22 mouse cellular contexts compared by ENCODE assay signal in the genomic region with DNA sequence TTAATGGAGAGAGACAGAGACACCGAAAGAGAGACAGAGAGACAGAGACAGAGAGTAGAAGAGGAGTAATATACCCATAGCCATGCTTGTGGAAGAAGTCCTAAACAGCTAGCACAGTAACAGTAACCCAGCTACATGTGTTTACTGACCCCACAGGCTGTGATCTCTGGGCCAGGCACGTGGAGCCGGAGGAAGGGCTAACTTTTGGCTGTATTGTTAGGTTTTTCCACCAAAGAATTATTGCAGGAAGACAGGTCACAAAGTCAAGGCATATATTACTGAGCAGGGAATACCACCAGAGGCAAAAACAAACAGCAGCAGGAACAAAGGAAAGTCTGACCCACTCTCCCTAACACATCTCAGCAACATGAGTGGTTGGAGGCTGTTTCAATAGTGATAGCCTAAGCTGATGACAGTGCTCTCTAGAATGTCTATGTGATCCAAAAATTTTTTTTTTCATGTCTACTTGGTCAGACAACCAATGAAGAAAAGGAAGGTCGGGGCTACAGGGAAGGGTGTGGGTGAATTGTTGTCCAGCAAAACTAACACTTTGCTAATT.
DNase-seq lines count a peak whose midpoint lies in the region; ATAC-seq and TF ChIP-seq lines count a peak whose summit lies in the region.
"Had no signal": no experiment of that assay in that cellular context is flagged by ENCODE, and none has a peak within 500 bp of the region (broad histone marks: within the 10 kb centered on the region; RNA-seq: fewer than 3 reads in every experiment).

No protein-coding gene starts in this region.

- TF ChIP-seq CTCF in gastrocnemius, adult 2 months (IDR thresholded peaks at IDR 0.05), result no peak

- H3K27me3 ChIP-seq in midbrain, embryonic 11.5 days (ENCODE audit: control insufficient read depth, insufficient read depth, low read length), result no peaks in the 10 kb centered on the region
- H3K27me3 ChIP-seq in forebrain, embryonic 11.5 days (ENCODE audit: control insufficient read depth, insufficient read depth, low read length), result no peaks in the 10 kb centered on the region
- H3K27me3 ChIP-seq: embryonic facial prominence, embryonic 15.5 days; forebrain, embryonic 15.5 days; hindbrain, embryonic 12.5 days; limb, embryonic 13.5 days; liver, embryonic 12.5 days; neural tube, embryonic 12.5 days had no signal

- WGBS in midbrain, embryonic 11.5 days, result 80% methylated on average over 4 of the region's 4 CpGs
- 80% methylated on average over 4 of the region's 4 CpGs for WGBS in forebrain, embryonic 11.5 days

- no peak for ATAC-seq in midbrain, embryonic 11.5 days (ENCODE audit: low FRiP score)
- no peak for ATAC-seq in forebrain, embryonic 11.5 days (replicated peaks; ENCODE audit: low FRiP score)
- ATAC-seq: forebrain, embryonic 15.5 days; liver, embryonic 12.5 days had no signal

- no peaks in the 10 kb centered on the region for H3K36me3 ChIP-seq in midbrain, embryonic 11.5 days (ENCODE audit: control insufficient read depth, insufficient read depth, low read length)
- H3K36me3 ChIP-seq in forebrain, embryonic 11.5 days (ENCODE audit: control insufficient read depth, insufficient read depth, low read length), result no peaks in the 10 kb centered on the region
- H3K36me3 ChIP-seq: embryonic facial prominence, embryonic 15.5 days; forebrain, embryonic 15.5 days; hindbrain, embryonic 12.5 days; limb, embryonic 13.5 days; liver, embryonic 12.5 days; neural tube, embryonic 12.5 days had no signal

- H3K4me1 ChIP-seq in midbrain, embryonic 11.5 days (ENCODE audit: control insufficient read depth, insufficient read depth, low read length), result no peaks in the 10 kb centered on the region
- H3K4me1 ChIP-seq in forebrain, embryonic 11.5 days (replicated peaks; ENCODE audit: control insufficient read depth, insufficient read depth, low read length), result no peaks in the 10 kb centered on the region
- H3K4me1 ChIP-seq: embryonic facial prominence, embryonic 15.5 days; forebrain, embryonic 15.5 days; hindbrain, embryonic 12.5 days; limb, embryonic 13.5 days; liver, embryonic 12.5 days; neural tube, embryonic 12.5 days had no signal

- no peak overlapping the region for H3K9ac ChIP-seq in midbrain, embryonic 11.5 days (ENCODE audit: low read length)
- H3K9ac ChIP-seq in forebrain, embryonic 11.5 days (ENCODE audit: low read length), result no peak overlapping the region
- H3K9ac ChIP-seq: embryonic facial prominence, embryonic 15.5 days; forebrain, embryonic 15.5 days; hindbrain, embryonic 12.5 days; limb, embryonic 13.5 days; liver, embryonic 12.5 days; neural tube, embryonic 12.5 days had no signal

- H3K27ac ChIP-seq in midbrain, embryonic 11.5 days (ENCODE audit: low read depth, low read length), result no peak overlapping the region
- no peak overlapping the region; the same call in 1 of the 2 replicates for H3K27ac ChIP-seq in gastrocnemius, adult 2 months
- H3K27ac ChIP-seq in forebrain, embryonic 11.5 days (ENCODE audit: low read depth, low read length), result no peak overlapping the region
- H3K27ac ChIP-seq: embryonic facial prominence, embryonic 15.5 days; forebrain, embryonic 15.5 days; hindbrain, embryonic 12.5 days; limb, embryonic 13.5 days; liver, embryonic 12.5 days; neural tube, embryonic 12.5 days had no signal

- intact Hi-C loops in gastrocnemius, adult 2 months (cut with DNase I), result no loop called here

- no peak overlapping the region for H3K4me3 ChIP-seq in midbrain, embryonic 11.5 days (ENCODE audit: low read depth, low read length)
- H3K4me3 ChIP-seq in gastrocnemius, adult 2 months, result no peak overlapping the region
- H3K4me3 ChIP-seq in forebrain, embryonic 11.5 days (ENCODE audit: low read depth, low read length), result no peak overlapping the region
- H3K4me3 ChIP-seq: embryonic facial prominence, embryonic 15.5 days; forebrain, embryonic 15.5 days; hindbrain, embryonic 12.5 days; limb, embryonic 13.5 days; liver, embryonic 12.5 days; neural tube, embryonic 12.5 days had no signal

- H3K9me3 ChIP-seq in midbrain, embryonic 11.5 days (ENCODE audit: control insufficient read depth, low read length), result no peaks in the 10 kb centered on the region; the same call in 1 of the 2 replicates
- H3K9me3 ChIP-seq in forebrain, embryonic 11.5 days (ENCODE audit: control insufficient read depth, low read length), result no peaks in the 10 kb centered on the region; the same call in 1 of the 2 replicates
- H3K9me3 ChIP-seq: embryonic facial prominence, embryonic 15.5 days; forebrain, embryonic 15.5 days; hindbrain, embryonic 12.5 days; limb, embryonic 13.5 days; liver, embryonic 12.5 days; neural tube, embryonic 12.5 days had no signal

- no peak overlapping the region for H3K4me2 ChIP-seq in midbrain, embryonic 11.5 days
- H3K4me2 ChIP-seq in forebrain, embryonic 11.5 days (ENCODE audit: low read depth, low read length, severe bottlenecking), result no peak overlapping the region
- H3K4me2 ChIP-seq: embryonic facial prominence, embryonic 15.5 days; forebrain, embryonic 15.5 days; hindbrain, embryonic 12.5 days; limb, embryonic 13.5 days; liver, embryonic 12.5 days; neural tube, embryonic 12.5 days had no signal

- peak; percentile 22 for DNase-seq in embryo, embryonic 10.5 days (ENCODE audit: low spot score)
- DNase-seq in embryo, embryonic 9.5 days (ENCODE audit: extremely low spot score), result no peak
- peak; percentile 62 for DNase-seq in Muller cell, postnatal 12 days (ENCODE audit: inconsistent ontology term)
- DNase-seq in kidney, adult 9 months, result peak; percentile 44
- DNase-seq in kidney, postnatal 14 days, result peak; percentile 58
- DNase-seq in midbrain, embryonic 11.5 days (ENCODE audit: low spot score, missing footprints), result no peak
- DNase-seq in gastrocnemius, adult 2 months, result no peak
- no peak for DNase-seq in forebrain, embryonic 11.5 days (ENCODE audit: low spot score)
- DNase-seq: cerebellum, adult 11 months; cerebellum, postnatal 10 days; gastrocnemius, postnatal 14 days; layer of hippocampus, adult 9-11 months; lung, adult 18-20 months; midbrain, embryonic 14.5 days; right cerebral cortex, postnatal 14 days; spleen, adult 18-20 months had no signal

Comparison
In these comparisons a context has a peak if more than half of its experiments do, and no peak if none do; other contexts are left out.
1. DNase-seq: peak in embryo, embryonic 10.5 days (single experiment), Muller cell, postnatal 12 days (single experiment), kidney, adult 9 months (single experiment) and kidney, postnatal 14 days (single experiment); none in embryo, embryonic 9.5 days (single experiment), midbrain, embryonic 11.5 days (single experiment), gastrocnemius, adult 2 months (single experiment) and forebrain, embryonic 11.5 days (single experiment).